20 mouse cellular contexts compared by ENCODE assay signal in genomic region chr19:3980917-3981316, GRCm38 (mm10). TPM values are rescaled to one million over a fixed set of nuclear protein-coding genes. Genes with fewer than 3 reads are reported as not detected.
"Had no signal": no experiment of that assay in that cellular context is flagged by ENCODE, and none has a peak within 500 bp of the region (broad histone marks: within the 10 kb centered on the region; RNA-seq: fewer than 3 reads in every experiment).

No protein-coding gene starts in this region.

- H3K27me3 ChIP-seq: embryonic facial prominence, embryonic 12.5 days; embryonic facial prominence, embryonic 13.5 days; embryonic facial prominence, embryonic 15.5 days; forebrain, embryonic 12.5 days; forebrain, embryonic 13.5 days; forebrain, embryonic 15.5 days had no signal

- H3K27ac ChIP-seq: embryonic facial prominence, embryonic 12.5 days; embryonic facial prominence, embryonic 13.5 days; embryonic facial prominence, embryonic 15.5 days; forebrain, embryonic 10.5 days; forebrain, embryonic 12.5 days; forebrain, embryonic 13.5 days; forebrain, embryonic 15.5 days; gastrocnemius, adult 2 months; heart, adult 2 months had no signal

- DNase-seq: gastrocnemius, postnatal 25 days had no signal

- H3K36me3 ChIP-seq: embryonic facial prominence, embryonic 10.5 days; embryonic facial prominence, embryonic 12.5 days; embryonic facial prominence, embryonic 13.5 days; embryonic facial prominence, embryonic 15.5 days; forebrain, embryonic 10.5 days; forebrain, embryonic 12.5 days; forebrain, embryonic 15.5 days had no signal

- H3K4me3 ChIP-seq: embryonic facial prominence, embryonic 10.5 days; embryonic facial prominence, embryonic 12.5 days; embryonic facial prominence, embryonic 13.5 days; embryonic facial prominence, embryonic 15.5 days; erythroblast, embryonic 14.5 days; forebrain, embryonic 10.5 days; forebrain, embryonic 12.5 days; forebrain, embryonic 13.5 days; forebrain, embryonic 15.5 days; gastrocnemius, adult 2 months; heart, adult 2 months had no signal

- H3K9me3 ChIP-seq: embryonic facial prominence, embryonic 10.5 days; embryonic facial prominence, embryonic 12.5 days; embryonic facial prominence, embryonic 13.5 days; embryonic facial prominence, embryonic 15.5 days; forebrain, embryonic 10.5 days; forebrain, embryonic 12.5 days; forebrain, embryonic 13.5 days; forebrain, embryonic 15.5 days had no signal

RNA-seq across cellular contexts. Expression of gene Acy3, which starts 5.5 kb away (rescaled TPM):
- polyA plus RNA-seq: erythroblast, embryonic 14.5 days had no signal

RNA-seq across cellular contexts. Expression of gene Aldh3b2, which starts 8.8 kb away (rescaled TPM):
- polyA plus RNA-seq: forebrain, embryonic 13.5 days had no signal

RNA-seq across cellular contexts. Expression of gene Tbx10, which starts 11.6 kb away (rescaled TPM):
- polyA plus RNA-seq: cortical plate, adult 2 months; embryonic facial prominence, embryonic 11.5 days; embryonic facial prominence, embryonic 12.5 days; embryonic facial prominence, embryonic 13.5 days; embryonic facial prominence, embryonic 15.5 days; erythroblast, embryonic 14.5 days; forebrain, embryonic 10.5 days; forebrain, embryonic 11.5 days; forebrain, embryonic 12.5 days; forebrain, embryonic 13.5 days; forebrain, embryonic 14.5 days; forebrain, embryonic 16.5 days; forebrain, postnatal 0 days; frontal cortex, adult 2 months; gonadal fat pad, adult 2 months had no signal
